Mouse (Mus musculus) liver, embryonic 14.5 days (tissue): ENCODE data around the gene Igdcc3.

ENCODE experiments used
- CTCF ChIP-seq: IDR thresholded peaks from 2 replicates; pipeline ENCODE4 v1.5.1; 2016; ENCODE audit warnings: antibody characterized with exemption, low read depth, control low read depth
- EP300 ChIP-seq: IDR thresholded peaks from 2 replicates; pipeline ENCODE4 v1.6.1; 2016; ENCODE audit warnings: antibody characterized with exemption, low read depth

DNA sequence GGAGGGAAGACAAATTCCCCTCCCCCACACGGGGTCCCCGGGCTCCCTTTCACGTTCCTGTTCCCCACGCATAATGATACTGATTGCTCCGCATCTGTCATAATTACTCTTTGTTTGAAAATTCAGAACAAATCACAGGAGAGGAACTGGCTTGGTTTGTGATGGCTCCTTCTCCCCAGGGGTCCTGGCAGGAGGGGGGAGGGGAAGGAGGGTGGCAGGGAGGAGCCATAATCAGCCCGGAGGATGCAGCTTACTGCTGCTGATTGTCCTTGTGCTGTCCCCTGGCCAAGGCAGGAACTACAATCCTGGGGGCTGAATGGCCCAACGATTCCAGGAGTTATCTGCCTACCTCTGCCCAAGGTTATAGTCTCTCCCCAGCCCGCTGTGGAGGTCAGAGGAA, 15.6 kb downstream of the Igdcc3 start:
- no peak for TF ChIP-seq CTCF
- TF ChIP-seq EP300 = no peak
